Mouse (Mus musculus): ENCODE results near the gene Lin7b. TPM values are rescaled to one million over a fixed set of nuclear protein-coding genes. Genes with fewer than 3 reads are reported as not detected.
A peak's percentile ranks its signal among the peaks of the same experiment; 100 is the strongest.

Gene Lin7b
- polyA plus RNA-seq (2014; fragmentation: Nextera tagmentation; extraction: Ambion mirVana): 34.8 and 37.9 TPM in 2 replicates

DNA sequence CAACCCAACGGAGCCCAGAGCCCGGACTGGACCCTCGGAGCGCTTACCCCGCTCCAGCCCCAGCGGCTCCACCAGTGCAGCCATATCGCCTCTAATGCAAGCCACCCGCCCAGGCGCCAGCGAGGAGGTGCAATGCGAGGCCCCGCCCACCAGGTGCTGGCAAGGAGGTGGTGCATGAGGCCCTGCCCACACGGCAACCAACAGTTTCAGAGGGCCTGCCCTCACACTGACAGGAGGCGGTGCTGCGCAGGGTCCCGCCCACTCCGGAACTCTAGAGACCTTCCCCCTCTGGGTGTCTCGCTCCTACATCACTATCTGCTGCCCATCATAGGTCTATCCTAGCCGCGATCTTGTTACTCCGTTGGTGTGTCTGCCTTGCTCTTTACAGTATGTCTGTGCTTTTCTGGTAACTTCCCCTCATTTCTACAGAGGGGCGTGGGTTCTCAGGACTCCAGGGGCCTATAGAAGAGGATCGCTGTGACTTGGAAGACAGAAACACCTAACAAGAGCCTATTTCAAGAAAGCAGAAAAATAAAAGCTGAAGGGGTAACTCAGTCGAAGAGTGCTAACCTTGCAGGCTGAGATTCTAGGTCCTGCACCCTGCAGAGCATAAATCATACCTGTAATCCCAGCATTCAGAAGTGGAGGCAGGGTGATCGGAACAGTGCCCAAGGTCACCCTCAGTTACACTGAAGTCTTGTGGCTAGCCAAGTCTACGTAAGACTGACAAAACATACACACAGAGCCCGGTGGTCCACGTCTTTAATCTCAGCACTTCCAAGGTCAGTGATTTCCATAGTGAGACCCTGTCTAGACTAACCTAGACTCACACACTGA lies at the start of gene Lin7b:
Lin7b (minus strand) TSS at position 109 of the 837 bp plus-strand sequence.
- Histone ChIP-seq H3K4me3 (replicated peaks; ENCODE audit: low read length) (peak within 1 kb of the TSS; percentile 42), H3K4me2 (replicated peaks) (peak within 1 kb of the TSS; percentile 87), H3K9ac (peak within 1 kb of the TSS; percentile 60), H3K27me3 (ENCODE audit: control insufficient read depth, insufficient read depth, low read length) (peaks cover 8% of the 10 kb centered on the region), H3K4me1 (replicated peaks; ENCODE audit: control insufficient read depth, insufficient read depth, low read length) (peaks cover 18% of the 10 kb centered on the region), H3K36me3 (replicated peaks; ENCODE audit: control insufficient read depth, insufficient read depth) (peaks cover 42% of the 10 kb centered on the region), H3K27ac (no peak within 1 kb of the TSS), H3K9me3 (ENCODE audit: control insufficient read depth, low read length) (no peaks in the 10 kb centered on the region)
- ATAC-seq (ENCODE audit: low FRiP score) (peak; percentile 24), DNase-seq (ENCODE audit: low spot score) (peak; percentile 66)
- 11% methylated on average over 28 of the region's 28 CpGs for WGBS

DNA sequence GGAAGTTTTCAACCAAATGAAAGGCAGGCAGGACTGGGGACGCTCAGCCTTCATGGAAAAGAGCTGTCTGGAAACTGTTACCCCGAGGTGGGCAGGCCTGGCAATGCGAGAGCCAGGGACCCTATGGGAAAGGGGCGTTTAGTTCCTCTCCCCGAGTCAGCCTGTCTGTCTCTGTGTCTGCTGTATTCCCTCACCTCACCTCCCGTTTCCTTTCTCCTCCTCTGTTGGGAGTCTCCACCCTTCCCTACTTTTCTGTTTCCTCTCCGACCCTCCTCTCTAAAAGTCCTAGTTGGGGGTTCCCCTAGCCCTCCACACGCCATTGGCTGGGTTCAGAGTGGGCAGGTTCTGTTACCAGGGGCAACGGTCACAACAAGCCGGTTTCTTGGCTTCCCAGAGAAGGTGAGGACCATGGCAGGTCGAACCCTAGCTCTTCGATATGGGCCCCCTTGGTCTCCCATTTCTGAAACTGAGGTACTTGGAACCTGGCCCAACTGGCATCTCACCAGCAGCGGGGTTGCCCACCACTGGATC lies 47.6 kb upstream of the Lin7b start:
- no peak overlapping the region for H3K9ac ChIP-seq
- peaks cover 30% of the 10 kb centered on the region for H3K36me3 ChIP-seq (replicated peaks; ENCODE audit: control insufficient read depth, insufficient read depth)
- no peak overlapping the region for H3K4me3 ChIP-seq (replicated peaks; ENCODE audit: low read length)
- H3K27me3 ChIP-seq (ENCODE audit: control insufficient read depth, insufficient read depth, low read length): peaks cover 87% of the 10 kb centered on the region
- no peak for ATAC-seq (ENCODE audit: low FRiP score)
- H3K27ac ChIP-seq: no peak overlapping the region
- WGBS: 12% methylated on average over 13 of the region's 13 CpGs
- H3K4me2 ChIP-seq (replicated peaks): no peak overlapping the region
- peaks cover 10% of the 10 kb centered on the region for H3K4me1 ChIP-seq (replicated peaks; ENCODE audit: control insufficient read depth, insufficient read depth, low read length)
- DNase-seq (ENCODE audit: low spot score): no peak
- H3K9me3 ChIP-seq (ENCODE audit: control insufficient read depth, low read length): no peaks in the 10 kb centered on the region

GRCm38 (mm10) chr7:45415636-45416035 lies 45.3 kb upstream of the Lin7b start:
- Histone ChIP-seq H3K36me3 (replicated peaks; ENCODE audit: control insufficient read depth, insufficient read depth) (peaks cover 6% of the 10 kb centered on the region; the same call in 1 of the 2 replicates), H3K4me1 (replicated peaks; ENCODE audit: control insufficient read depth, insufficient read depth, low read length) (peaks cover 10% of the 10 kb centered on the region), H3K4me3 (replicated peaks; ENCODE audit: low read length) (no peak overlapping the region), H3K4me2 (replicated peaks) (peak overlapping the region; percentile 10; the same call in 1 of the 2 replicates), H3K9ac (no peak overlapping the region), H3K9me3 (ENCODE audit: control insufficient read depth, low read length) (no peaks in the 10 kb centered on the region), H3K27ac (no peak overlapping the region), H3K27me3 (ENCODE audit: control insufficient read depth, insufficient read depth, low read length) (peaks cover 99% of the 10 kb centered on the region)
- ATAC-seq (ENCODE audit: low FRiP score): no peak
- no peak for DNase-seq (ENCODE audit: low spot score)
- 10% methylated on average over 37 of the region's 37 CpGs for whole genome bisulfite sequencing

GRCm38 (mm10) chr7:45414740-45415224 lies 44.4 kb upstream of the Lin7b start:
- H3K4me2 ChIP-seq (replicated peaks): no peak overlapping the region
- H3K4me3 ChIP-seq (replicated peaks; ENCODE audit: low read length): no peak overlapping the region
- H3K27me3 ChIP-seq (ENCODE audit: control insufficient read depth, insufficient read depth, low read length): peaks cover 99% of the 10 kb centered on the region
- DNase-seq (ENCODE audit: low spot score) (no peak), ATAC-seq (ENCODE audit: low FRiP score) (no peak)
- H3K9me3 ChIP-seq (ENCODE audit: control insufficient read depth, low read length): no peaks in the 10 kb centered on the region
- no peaks in the 10 kb centered on the region for H3K36me3 ChIP-seq (replicated peaks; ENCODE audit: control insufficient read depth, insufficient read depth)
- H3K27ac ChIP-seq: no peak overlapping the region
- peaks cover 10% of the 10 kb centered on the region for H3K4me1 ChIP-seq (replicated peaks; ENCODE audit: control insufficient read depth, insufficient read depth, low read length)
- WGBS: 47% methylated on average over 12 of the region's 12 CpGs
- H3K9ac ChIP-seq: no peak overlapping the region

- H3K4me3 ChIP-seq (replicated peaks; ENCODE audit: low read length): peak overlapping the region; percentile 41
- H3K9me3 ChIP-seq (ENCODE audit: control insufficient read depth, low read length): no peaks in the 10 kb centered on the region
- no peaks in the 10 kb centered on the region for H3K36me3 ChIP-seq (replicated peaks; ENCODE audit: control insufficient read depth, insufficient read depth)
- H3K27ac ChIP-seq: no peak overlapping the region
- no peak for ATAC-seq (ENCODE audit: low FRiP score)
- peak overlapping the region; percentile 69 for H3K4me2 ChIP-seq (replicated peaks)
- no peak for DNase-seq (ENCODE audit: low spot score)
- WGBS: 3% methylated on average over 27 of the region's 27 CpGs
- H3K4me1 ChIP-seq (replicated peaks; ENCODE audit: control insufficient read depth, insufficient read depth, low read length): peaks cover 10% of the 10 kb centered on the region
- H3K9ac ChIP-seq: peak overlapping the region; percentile 54
- peaks cover 99% of the 10 kb centered on the region for H3K27me3 ChIP-seq (ENCODE audit: control insufficient read depth, insufficient read depth, low read length)
Observed at GRCm38 (mm10) chr7:45413864-45414739, 43.7 kb upstream of the Lin7b start.

- H3K4me1 ChIP-seq (replicated peaks; ENCODE audit: control insufficient read depth, insufficient read depth, low read length): peaks cover 10% of the 10 kb centered on the region
- ATAC-seq (ENCODE audit: low FRiP score): no peak
- H3K4me2 ChIP-seq (replicated peaks): peak within 1 kb of the TSS; percentile 69
- no peak within 1 kb of the TSS for H3K27ac ChIP-seq
- no peaks in the 10 kb centered on the region for H3K9me3 ChIP-seq (ENCODE audit: control insufficient read depth, low read length)
- H3K4me3 ChIP-seq (replicated peaks; ENCODE audit: low read length): peak within 1 kb of the TSS; percentile 41
- DNase-seq (ENCODE audit: low spot score): no peak
- WGBS: 3% methylated on average over 45 of the region's 45 CpGs
- H3K27me3 ChIP-seq (ENCODE audit: control insufficient read depth, insufficient read depth, low read length): peaks cover 99% of the 10 kb centered on the region
- peak within 1 kb of the TSS; percentile 54 for H3K9ac ChIP-seq
- no peaks in the 10 kb centered on the region for H3K36me3 ChIP-seq (replicated peaks; ENCODE audit: control insufficient read depth, insufficient read depth)
Observed at GRCm38 (mm10) chr7:45413113-45413863, 42.9 kb upstream of the Lin7b start, which contains the start of gene Ntf5. Gene Ntf5 (plus strand): TSS chr7:45413695.

- no peak for ATAC-seq (ENCODE audit: low FRiP score)
- H3K27me3 ChIP-seq (ENCODE audit: control insufficient read depth, insufficient read depth, low read length): peaks cover 99% of the 10 kb centered on the region
- no peak for DNase-seq (ENCODE audit: low spot score)
- H3K9me3 ChIP-seq (ENCODE audit: control insufficient read depth, low read length): no peaks in the 10 kb centered on the region
- no peak overlapping the region for H3K4me2 ChIP-seq (replicated peaks)
- no peak overlapping the region for H3K9ac ChIP-seq
- WGBS: 93% methylated on average over 2 of the region's 2 CpGs
- H3K4me1 ChIP-seq (replicated peaks; ENCODE audit: control insufficient read depth, insufficient read depth, low read length): peaks cover 10% of the 10 kb centered on the region
- no peaks in the 10 kb centered on the region for H3K36me3 ChIP-seq (replicated peaks; ENCODE audit: control insufficient read depth, insufficient read depth)
- no peak overlapping the region for H3K4me3 ChIP-seq (replicated peaks; ENCODE audit: low read length)
- no peak overlapping the region for H3K27ac ChIP-seq
Observed at GRCm38 (mm10) chr7:45412421-45412820, 42.0 kb upstream of the Lin7b start.

DNA sequence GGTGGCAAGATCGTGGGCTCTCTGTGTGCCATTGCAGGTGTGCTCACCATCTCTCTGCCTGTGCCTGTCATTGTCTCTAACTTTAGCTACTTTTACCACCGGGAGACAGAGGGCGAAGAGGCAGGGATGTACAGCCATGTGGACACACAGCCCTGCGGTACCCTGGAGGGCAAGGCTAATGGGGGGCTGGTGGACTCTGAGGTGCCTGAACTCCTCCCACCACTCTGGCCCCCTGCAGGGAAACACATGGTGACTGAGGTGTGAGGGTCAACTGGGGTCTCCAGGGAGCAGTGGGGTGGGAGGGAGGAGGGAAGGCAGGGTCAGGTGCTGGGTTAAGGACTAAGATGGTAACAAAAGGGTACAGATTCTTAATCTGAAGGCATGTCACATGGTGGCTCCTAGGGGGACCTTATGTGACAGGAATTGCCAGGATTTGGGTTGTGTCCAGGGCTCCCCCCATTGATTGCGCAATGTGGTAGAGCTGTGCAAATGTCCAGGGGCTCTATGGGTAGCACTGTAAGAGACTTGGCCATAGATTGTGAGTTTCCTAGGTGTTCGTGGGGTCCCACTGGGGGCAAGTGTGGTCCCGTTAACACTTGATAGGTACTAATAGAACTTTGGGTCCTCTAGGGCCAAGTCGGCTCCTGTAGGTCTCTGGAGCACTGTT lies 39.2 kb upstream of the Lin7b start:
- Histone ChIP-seq H3K4me1 (replicated peaks; ENCODE audit: control insufficient read depth, insufficient read depth, low read length) (peaks cover 10% of the 10 kb centered on the region), H3K27ac (no peak overlapping the region), H3K4me3 (replicated peaks; ENCODE audit: low read length) (no peak overlapping the region), H3K4me2 (replicated peaks) (no peak overlapping the region), H3K27me3 (ENCODE audit: control insufficient read depth, insufficient read depth, low read length) (peaks cover 99% of the 10 kb centered on the region), H3K9me3 (ENCODE audit: control insufficient read depth, low read length) (no peaks in the 10 kb centered on the region), H3K36me3 (replicated peaks; ENCODE audit: control insufficient read depth, insufficient read depth) (no peaks in the 10 kb centered on the region), H3K9ac (no peak overlapping the region)
- DNase-seq (ENCODE audit: low spot score): no peak
- 87% methylated on average over 8 of the region's 8 CpGs for WGBS
- ATAC-seq (ENCODE audit: low FRiP score): no peak
